15 mouse cellular contexts compared by ENCODE assay signal in the genomic region with DNA sequence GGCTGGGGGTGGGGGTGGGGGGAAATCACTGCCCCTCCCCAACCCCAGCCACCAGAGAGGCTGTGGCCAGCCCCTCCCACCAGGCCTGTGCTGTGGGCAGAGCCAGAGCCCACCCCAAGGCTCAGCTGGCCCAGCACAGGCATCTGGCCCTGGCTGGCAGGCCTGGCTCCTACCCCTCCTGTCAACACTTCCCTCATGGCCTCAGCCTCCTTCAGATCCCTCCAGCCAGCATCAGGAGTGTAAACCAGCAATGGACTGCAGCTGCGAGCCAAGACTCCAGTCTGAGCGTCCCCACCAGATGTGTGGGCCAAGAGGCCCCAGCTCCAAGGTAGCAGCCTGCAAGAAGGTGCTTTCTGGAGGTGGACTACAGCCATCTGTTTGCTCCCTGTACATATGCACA.
DNase-seq lines count a peak whose midpoint lies in the region; ATAC-seq and TF ChIP-seq lines count a peak whose summit lies in the region.
"Had no signal": no experiment of that assay in that cellular context is flagged by ENCODE, and none has a peak within 500 bp of the region (broad histone marks: within the 10 kb centered on the region; RNA-seq: fewer than 3 reads in every experiment).

No protein-coding gene starts in this region.

- no peak for DNase-seq in kidney, postnatal 0 days (ENCODE audit: low spot score)
- peak; percentile 69 for DNase-seq in NIH3T3 (ENCODE audit: low read depth)
- no peak for DNase-seq in left cerebral cortex, adult 8-10 months (ENCODE audit: low spot score in 2 of 2)
- DNase-seq in gastrocnemius, postnatal 10 days: no peak
- DNase-seq in right cerebral cortex, postnatal 36 days (ENCODE audit: low spot score in 2 of 2): no peak
- DNase-seq: adrenal gland, adult 8-10 months; kidney, postnatal 25 days; thymus, adult 18-20 months had no signal

- H3K4me1 ChIP-seq in kidney, postnatal 0 days (replicated peaks; ENCODE audit: insufficient read depth, low read length): no peaks in the 10 kb centered on the region
- H3K4me1 ChIP-seq in kidney, embryonic 16.5 days (ENCODE audit: insufficient read depth, low read length): peaks cover 6% of the 10 kb centered on the region
- peaks cover 6% of the 10 kb centered on the region; the same call in 1 of the 2 replicates for H3K4me1 ChIP-seq in embryonic facial prominence, embryonic 12.5 days
- peaks cover 16% of the 10 kb centered on the region for H3K4me1 ChIP-seq in limb, embryonic 12.5 days (replicated peaks)

- no peaks in the 10 kb centered on the region for H3K9me3 ChIP-seq in kidney, postnatal 0 days (replicated peaks; ENCODE audit: low read length)
- H3K9me3 ChIP-seq in kidney, embryonic 16.5 days (ENCODE audit: low read length): no peaks in the 10 kb centered on the region
- no peaks in the 10 kb centered on the region for H3K9me3 ChIP-seq in embryonic facial prominence, embryonic 12.5 days
- no peaks in the 10 kb centered on the region for H3K9me3 ChIP-seq in limb, embryonic 12.5 days
- H3K9me3 ChIP-seq: liver, embryonic 12.5 days had no signal

- no peak overlapping the region for H3K4me3 ChIP-seq in kidney, postnatal 0 days (replicated peaks; ENCODE audit: low read depth, low read length)
- no peak overlapping the region for H3K4me3 ChIP-seq in kidney, embryonic 16.5 days (ENCODE audit: low read length)
- no peak overlapping the region for H3K4me3 ChIP-seq in embryonic facial prominence, embryonic 12.5 days
- no peak overlapping the region for H3K4me3 ChIP-seq in limb, embryonic 12.5 days (replicated peaks)
- H3K4me3 ChIP-seq: liver, embryonic 12.5 days; myocyte had no signal

- H3K36me3 ChIP-seq in kidney, postnatal 0 days (ENCODE audit: insufficient read depth, low read length): no peaks in the 10 kb centered on the region
- no peaks in the 10 kb centered on the region for H3K36me3 ChIP-seq in kidney, embryonic 16.5 days (ENCODE audit: insufficient read depth, low read length)
- H3K36me3 ChIP-seq in embryonic facial prominence, embryonic 12.5 days: no peaks in the 10 kb centered on the region
- H3K36me3 ChIP-seq in limb, embryonic 12.5 days: no peaks in the 10 kb centered on the region
- H3K36me3 ChIP-seq: liver, embryonic 12.5 days had no signal

- 58% methylated on average over 2 of the region's 2 CpGs for WGBS in kidney, postnatal 0 days
- 48% methylated on average over 2 of the region's 2 CpGs for WGBS in kidney, embryonic 16.5 days
- 35% methylated on average over 2 of the region's 2 CpGs for WGBS in embryonic facial prominence, embryonic 12.5 days
- WGBS in limb, embryonic 12.5 days: 36% methylated on average over 2 of the region's 2 CpGs

- H3K27ac ChIP-seq in kidney, postnatal 0 days: no peak overlapping the region
- H3K27ac ChIP-seq in kidney, embryonic 16.5 days (ENCODE audit: low read length): no peak overlapping the region
- peak overlapping the region; percentile 74 for H3K27ac ChIP-seq in embryonic facial prominence, embryonic 12.5 days
- peak overlapping the region; percentile 85 for H3K27ac ChIP-seq in limb, embryonic 12.5 days
- H3K27ac ChIP-seq: liver, embryonic 12.5 days had no signal

- no peak for TF ChIP-seq CTCF in kidney, postnatal 0 days (IDR thresholded peaks at IDR 0.05; ENCODE audit: low read depth)

- no peak overlapping the region for H3K4me2 ChIP-seq in kidney, postnatal 0 days (ENCODE audit: low read length)
- no peak overlapping the region for H3K4me2 ChIP-seq in kidney, embryonic 16.5 days (replicated peaks; ENCODE audit: low read depth, low read length)
- H3K4me2 ChIP-seq in embryonic facial prominence, embryonic 12.5 days (replicated peaks): no peak overlapping the region
- H3K4me2 ChIP-seq in limb, embryonic 12.5 days: no peak overlapping the region
- H3K4me2 ChIP-seq: liver, embryonic 12.5 days had no signal

- H3K9ac ChIP-seq in kidney, postnatal 0 days (ENCODE audit: low read depth, low read length): 0 out of 2 replicates have a peak overlapping the region, but pooled peaks have one; percentile 13
- H3K9ac ChIP-seq in kidney, embryonic 16.5 days (replicated peaks; ENCODE audit: low read length): no peak overlapping the region
- no peak overlapping the region for H3K9ac ChIP-seq in embryonic facial prominence, embryonic 12.5 days
- 0 out of 2 replicates have a peak overlapping the region, but pooled peaks have one; percentile 12 for H3K9ac ChIP-seq in limb, embryonic 12.5 days (replicated peaks)
- H3K9ac ChIP-seq: liver, embryonic 12.5 days had no signal

- no peak for ATAC-seq in kidney, postnatal 0 days (replicated peaks; ENCODE audit: low FRiP score, low read depth)
- ATAC-seq in kidney, embryonic 16.5 days (ENCODE audit: low FRiP score, low TSS enrichment): no peak
- no peak for ATAC-seq in embryonic facial prominence, embryonic 12.5 days (ENCODE audit: insufficient number of reproducible peaks, insufficient read depth, low FRiP score, low TSS enrichment)
- peak; percentile 58 for ATAC-seq in limb, embryonic 12.5 days (ENCODE audit: insufficient number of reproducible peaks, insufficient read depth, low FRiP score, low TSS enrichment, low read depth)
- ATAC-seq: forebrain, embryonic 16.5 days; liver, embryonic 12.5 days had no signal

- H3K27me3 ChIP-seq in kidney, postnatal 0 days (ENCODE audit: insufficient read depth, low read length): no peaks in the 10 kb centered on the region
- H3K27me3 ChIP-seq in kidney, embryonic 16.5 days (ENCODE audit: insufficient read depth, low read length): no peaks in the 10 kb centered on the region
- H3K27me3 ChIP-seq in embryonic facial prominence, embryonic 12.5 days: no peaks in the 10 kb centered on the region
- no peaks in the 10 kb centered on the region for H3K27me3 ChIP-seq in limb, embryonic 12.5 days
- H3K27me3 ChIP-seq: CH12.LX; liver, embryonic 12.5 days had no signal

Comparison
In these comparisons a context has a peak if more than half of its experiments do, and no peak if none do; other contexts are left out.
1. H3K9ac ChIP-seq: peak in kidney, postnatal 0 days (single experiment) and limb, embryonic 12.5 days (single experiment); none in kidney, embryonic 16.5 days (single experiment) and embryonic facial prominence, embryonic 12.5 days (single experiment).
2. H3K27ac ChIP-seq: peak in embryonic facial prominence, embryonic 12.5 days (single experiment) and limb, embryonic 12.5 days (single experiment); none in kidney, postnatal 0 days (single experiment) and kidney, embryonic 16.5 days (single experiment).